Mouse (Mus musculus) bone marrow macrophage, adult 2 months (primary cell): ENCODE measurements around the gene Tbx21. TPM values are rescaled to one million over a fixed set of nuclear protein-coding genes. Genes with fewer than 3 reads are reported as not detected.
A peak's percentile ranks its signal among the peaks of the same experiment; 100 is the strongest.

Experiments
- H3K27ac ChIP-seq: 2 replicates; pipeline ENCODE4 v1.5.1; 2012; ENCODE audit warnings: low read depth, low read length; ENCODE audit not compliant: insufficient read depth
- H3K4me1 ChIP-seq: 2 replicates; pipeline ENCODE4 v1.6.1; 2012; ENCODE audit warnings: low read length; ENCODE audit not compliant: control insufficient read depth, insufficient read depth
- H3K4me3 ChIP-seq: 2 replicates; pipeline ENCODE4 v1.5.1; 2012; ENCODE audit warnings: mild to moderate bottlenecking, low read length, moderate library complexity; ENCODE audit not compliant: insufficient read depth
- CTCF ChIP-seq: IDR thresholded peaks from 2 replicates; pipeline ENCODE4 v1.5.1; 2012; ENCODE audit warnings: low read depth, mild to moderate bottlenecking, low read length, moderate library complexity
- POLR2A ChIP-seq: IDR thresholded peaks from 2 replicates; pipeline ENCODE4 v1.6.1; 2012; ENCODE audit warnings: mild to moderate bottlenecking, low read depth, low read length, borderline replicate concordance
- polyA plus RNA-seq: library from polyadenylated mRNA; stranded (reverse); fragments of >200 nt; gene quantifications from 2 replicates; pipeline ENCODE4 v1.2.4, GENCODE M21; 2012; ENCODE audit not compliant: missing spikeins, insufficient read depth, insufficient read length

Tbx21 gene
- polyA plus RNA-seq: not detected in 2 replicates

DNA sequence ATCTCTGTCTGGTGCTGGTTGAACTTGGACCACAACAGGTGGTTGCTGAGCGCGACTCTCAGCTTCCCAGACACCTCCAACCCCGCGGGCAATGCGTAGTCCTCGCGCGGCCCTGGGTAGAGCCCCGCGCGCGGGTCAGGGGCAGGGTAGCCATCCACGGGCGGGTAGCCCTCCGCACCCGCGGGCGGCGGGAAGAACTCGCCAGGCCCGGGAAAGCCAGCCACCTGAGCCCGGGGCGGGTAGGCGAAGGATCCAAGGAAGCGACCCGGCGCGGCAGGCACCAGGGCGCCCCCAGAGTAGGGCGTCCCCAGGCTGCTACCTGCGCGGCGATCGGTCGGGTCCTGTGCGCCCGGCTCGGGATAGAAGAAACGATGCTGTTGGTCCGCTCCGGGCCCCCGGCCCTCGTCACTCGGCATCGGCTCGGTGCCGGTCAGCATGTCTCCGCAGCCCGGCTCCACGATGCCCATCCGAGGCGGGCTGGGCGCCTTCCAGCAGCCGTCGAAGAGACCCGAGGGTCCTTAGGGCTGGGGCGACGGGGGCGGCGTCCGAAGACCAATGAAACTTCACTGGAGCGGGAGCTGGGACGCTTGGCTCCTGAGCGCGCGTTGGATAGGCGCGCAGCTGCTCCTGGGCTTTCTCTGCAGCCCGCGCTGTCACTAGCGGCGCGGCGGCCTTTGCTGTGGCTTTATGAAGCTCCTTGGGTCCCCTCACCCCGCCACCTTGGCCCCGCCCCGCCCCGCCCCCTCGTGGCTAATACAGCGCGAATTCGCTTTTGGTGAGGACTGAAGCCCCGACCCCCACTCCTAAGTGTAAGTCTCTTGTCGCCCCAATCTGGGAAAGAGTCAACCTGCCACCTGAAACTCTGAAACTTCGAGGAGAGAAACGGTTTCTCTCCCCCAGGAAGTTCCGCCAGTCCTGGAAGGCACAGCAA is at the start of gene Tbx21:
TSS of gene Tbx21 (minus strand) at position 661 of the 931 bp plus-strand sequence.
- H3K4me1 ChIP-seq: no peaks in the 10 kb centered on the region
- peak within 1 kb of the TSS; percentile 56 for H3K4me3 ChIP-seq
- no peak within 1 kb of the TSS for H3K27ac ChIP-seq
- TF ChIP-seq POLR2A (no peak), CTCF (no peak)

DNA sequence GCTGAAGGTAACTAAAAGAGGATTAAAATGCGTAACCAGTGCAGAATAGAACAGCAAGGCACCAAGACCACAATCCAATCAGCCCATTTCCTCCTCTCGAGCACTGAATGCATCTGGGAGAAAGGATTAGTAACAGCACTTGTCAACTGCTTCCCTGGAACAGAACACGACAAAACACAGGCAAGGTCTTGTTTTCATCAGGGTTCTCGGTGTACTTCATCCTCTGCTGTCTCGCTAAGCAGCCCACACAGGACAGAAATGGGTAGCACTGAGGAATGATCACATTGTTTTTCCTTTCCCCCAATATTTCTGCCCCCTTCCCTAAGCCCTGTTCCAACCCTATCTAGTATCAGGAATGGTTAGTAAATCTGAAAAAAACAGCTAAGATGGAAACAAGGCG is 45.2 kb upstream of the Tbx21 start:
- no peaks in the 10 kb centered on the region for H3K4me1 ChIP-seq
- TF ChIP-seq POLR2A (no peak), CTCF (no peak)
- no peak overlapping the region for H3K4me3 ChIP-seq
- no peak overlapping the region for H3K27ac ChIP-seq

- Histone ChIP-seq H3K27ac (no peak overlapping the region), H3K4me1 (peaks cover 6% of the 10 kb centered on the region; the same call in 1 of the 2 replicates), H3K4me3 (no peak overlapping the region)
- no peak for TF ChIP-seq POLR2A
- no peak for TF ChIP-seq CTCF
Observed at GRCm38 (mm10) chr11:97156999-97157398, 41.9 kb upstream of the Tbx21 start.

GRCm38 (mm10) chr11:97152662-97153287 is 37.6 kb upstream of the Tbx21 start:
- H3K4me1 ChIP-seq: peaks cover 11% of the 10 kb centered on the region; the same call in 1 of the 2 replicates
- H3K4me3 ChIP-seq: no peak overlapping the region
- TF ChIP-seq POLR2A: no peak
- TF ChIP-seq CTCF: no peak; the same call in 1 of the 2 replicates
- H3K27ac ChIP-seq: no peak overlapping the region

GRCm38 (mm10) chr11:97152023-97152426 is 36.9 kb upstream of the Tbx21 start:
- Histone ChIP-seq H3K27ac (no peak overlapping the region), H3K4me3 (peak overlapping the region; percentile 57; the same call in 1 of the 2 replicates), H3K4me1 (peaks cover 13% of the 10 kb centered on the region)
- no peak for TF ChIP-seq POLR2A
- TF ChIP-seq CTCF: no peak

DNA sequence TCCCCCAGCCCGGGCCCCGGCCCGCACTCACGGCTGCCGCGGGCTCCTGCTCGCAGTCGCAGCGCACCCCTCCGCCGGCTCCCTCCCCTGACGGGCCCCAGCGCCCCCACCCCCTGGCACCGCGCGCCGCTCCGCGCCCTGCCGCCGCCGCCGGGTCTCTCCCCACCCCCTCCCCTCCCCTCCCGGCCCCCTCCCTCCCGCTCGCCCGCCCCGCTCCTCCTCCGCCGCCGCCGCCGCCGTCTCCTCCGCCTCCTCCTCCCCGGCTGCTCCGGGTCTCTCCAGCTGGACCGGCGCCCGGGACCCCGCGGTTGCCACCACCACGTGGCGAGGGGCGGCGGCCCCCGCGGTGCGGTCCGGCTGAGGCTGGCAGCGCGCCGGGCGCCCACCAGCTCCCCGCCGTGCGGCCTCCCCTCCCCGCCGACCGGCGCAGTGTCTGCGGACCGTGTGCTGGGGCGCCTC is 36.2 kb upstream of the Tbx21 start, which contains the start of gene Tbkbp1:
TSS of gene Tbkbp1 (minus strand) at position 153 of the 459 bp plus-strand sequence.
- peak within 1 kb of the TSS; percentile 93 for H3K27ac ChIP-seq
- H3K4me1 ChIP-seq: peaks cover 13% of the 10 kb centered on the region
- peak within 1 kb of the TSS; percentile 76 for H3K4me3 ChIP-seq
- TF ChIP-seq POLR2A: no peak
- no peak for TF ChIP-seq CTCF

DNA sequence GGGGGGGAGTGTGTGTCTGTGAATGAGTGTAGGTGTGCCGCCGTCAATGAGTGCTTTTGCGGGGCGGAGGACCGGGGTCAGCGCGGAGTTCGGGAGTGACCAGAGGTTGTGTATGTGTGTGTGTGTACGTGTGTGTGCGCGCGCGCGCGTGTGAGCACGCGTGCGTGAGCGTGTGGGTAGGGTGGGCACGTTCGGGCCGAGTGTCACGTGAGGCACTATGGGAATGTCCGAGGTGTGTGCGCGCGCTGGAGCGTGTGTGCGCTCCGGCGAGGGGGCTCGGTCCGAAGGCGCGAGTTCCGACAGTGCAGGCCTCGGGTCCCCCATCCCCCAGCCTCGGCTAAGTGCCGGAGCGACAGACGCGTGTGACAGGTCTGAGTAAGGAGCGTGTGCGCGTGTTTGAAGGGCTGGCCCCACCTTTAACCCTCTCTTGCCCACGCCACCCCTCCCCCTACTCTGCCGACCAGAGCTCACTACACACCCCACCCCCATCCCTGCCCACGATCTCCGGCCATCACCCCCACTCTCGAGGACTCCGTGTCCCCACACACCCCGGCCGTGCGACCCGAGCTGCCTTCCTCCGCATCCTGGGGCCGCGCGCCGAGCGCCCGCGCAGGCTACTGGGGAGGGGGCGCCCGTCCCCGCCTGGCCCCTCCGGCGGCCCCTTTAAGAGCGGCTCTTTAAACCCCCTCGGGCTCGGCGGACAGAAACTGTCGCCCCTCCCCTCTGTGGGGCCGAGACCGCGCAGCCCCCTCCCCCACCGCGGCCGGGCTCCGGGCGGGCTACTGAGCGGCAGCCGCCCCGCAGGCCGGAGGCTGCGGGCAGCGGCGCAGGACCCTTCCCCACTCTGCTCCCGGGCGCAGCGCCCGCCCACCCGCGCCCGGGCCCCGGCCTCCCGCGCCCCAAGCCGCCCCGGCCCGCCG is 35.5 kb upstream of the Tbx21 start:
- peaks cover 13% of the 10 kb centered on the region for H3K4me1 ChIP-seq
- peak overlapping the region; percentile 76 for H3K4me3 ChIP-seq
- TF ChIP-seq CTCF: no peak
- TF ChIP-seq POLR2A: no peak
- H3K27ac ChIP-seq: peak overlapping the region; percentile 93

- TF ChIP-seq CTCF (no peak), POLR2A (0 out of 2 replicates have a peak, but pooled peaks have one; percentile 37)
- H3K27ac ChIP-seq: peak overlapping the region; percentile 93
- peak overlapping the region; percentile 76 for H3K4me3 ChIP-seq
- peaks cover 13% of the 10 kb centered on the region for H3K4me1 ChIP-seq
Observed at GRCm38 (mm10) chr11:97149995-97150410, 34.9 kb upstream of the Tbx21 start.

- H3K27ac ChIP-seq: peak overlapping the region; percentile 93
Observed at GRCm38 (mm10) chr11:97149026-97149425, 33.9 kb upstream of the Tbx21 start.

More at GRCm38 (mm10) chr11:97149026-97149425, 33.9 kb upstream of the Tbx21 start:
- TF ChIP-seq POLR2A (no peak), CTCF (no peak)
- peaks cover 13% of the 10 kb centered on the region for H3K4me1 ChIP-seq
- H3K4me3 ChIP-seq: peak overlapping the region; percentile 76
